Mouse (Mus musculus) testis, adult 2 months (tissue): ENCODE measurements at regions not wholly inside any gene's neighbourhood (a gene's known extent, or its start where the extent isn't known, plus 50 kb on each side); places are given as distances from the start of the nearest gene placed in this dataset.

Experiments
- H3K27ac ChIP-seq: fragments of 200-500 bp; 2 replicates; pipeline ENCODE4 v1.5.1; 2012; ENCODE audit warnings: low read depth, low read length; ENCODE audit not compliant: control insufficient read depth, insufficient read depth
- H3K27me3 ChIP-seq: fragments of 200-500 bp; 2 replicates; pipeline ENCODE4 v1.6.1; 2012; ENCODE audit warnings: mild to moderate bottlenecking, low read length, moderate library complexity; ENCODE audit not compliant: control insufficient read depth, insufficient read depth
- H3K36me3 ChIP-seq: fragments of 200-500 bp; 2 replicates; pipeline ENCODE4 v1.6.1; 2012; ENCODE audit warnings: mild to moderate bottlenecking, low read length; ENCODE audit not compliant: control insufficient read depth, insufficient read depth
- H3K4me1 ChIP-seq: fragments of 200-500 bp; 2 replicates; pipeline ENCODE4 v1.6.1; 2012; ENCODE audit warnings: low read length; ENCODE audit not compliant: control insufficient read depth, insufficient read depth
- H3K4me3 ChIP-seq: fragments of 200-500 bp; 2 replicates; pipeline ENCODE4 v1.5.1; 2012; ENCODE audit warnings: low read depth, mild to moderate bottlenecking, low read length, moderate library complexity, mixed read lengths; ENCODE audit not compliant: control insufficient read depth
- CTCF ChIP-seq: fragments of 200-500 bp; IDR thresholded peaks from 2 replicates; pipeline ENCODE4 v1.5.1; 2012; ENCODE audit warnings: low read depth, mild to moderate bottlenecking, inconsistent platforms, low read length, moderate library complexity; ENCODE audit not compliant: control insufficient read depth, insufficient read depth, insufficient replicate concordance
- POLR2A ChIP-seq: fragments of 200-500 bp; IDR thresholded peaks from 2 replicates; pipeline ENCODE4 v1.6.1; 2012; ENCODE audit warnings: low read depth, mild to moderate bottlenecking, inconsistent platforms, low read length, moderate library complexity; ENCODE audit not compliant: control insufficient read depth

DNA sequence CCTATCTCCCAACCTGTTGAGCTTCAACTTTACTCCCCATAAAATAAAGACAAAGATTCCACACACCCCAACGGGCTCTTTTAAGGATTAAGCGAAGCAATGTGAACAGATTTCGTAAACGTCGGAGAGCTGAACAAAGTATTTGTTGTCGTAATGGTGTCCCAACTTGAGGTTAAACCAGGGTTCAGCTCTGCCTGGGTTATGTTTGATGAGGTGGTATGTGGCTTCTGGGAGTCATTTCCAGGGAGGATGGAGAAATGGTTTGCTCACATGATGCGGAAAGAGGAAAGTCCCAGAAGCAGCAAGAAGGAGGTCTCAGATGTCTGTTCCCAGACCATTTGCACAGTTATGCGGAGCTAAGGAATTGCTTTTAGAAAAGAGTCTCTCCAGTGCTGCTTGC lies 126.1 kb upstream of the Slc44a1 start:
- TF ChIP-seq POLR2A (no peak), CTCF (no peak)
- no peak overlapping the region for H3K4me3 ChIP-seq
- H3K4me1 ChIP-seq: no peaks in the 10 kb centered on the region
- no peak overlapping the region for H3K27ac ChIP-seq
- no peaks in the 10 kb centered on the region for H3K36me3 ChIP-seq
- no peaks in the 10 kb centered on the region for H3K27me3 ChIP-seq

DNA sequence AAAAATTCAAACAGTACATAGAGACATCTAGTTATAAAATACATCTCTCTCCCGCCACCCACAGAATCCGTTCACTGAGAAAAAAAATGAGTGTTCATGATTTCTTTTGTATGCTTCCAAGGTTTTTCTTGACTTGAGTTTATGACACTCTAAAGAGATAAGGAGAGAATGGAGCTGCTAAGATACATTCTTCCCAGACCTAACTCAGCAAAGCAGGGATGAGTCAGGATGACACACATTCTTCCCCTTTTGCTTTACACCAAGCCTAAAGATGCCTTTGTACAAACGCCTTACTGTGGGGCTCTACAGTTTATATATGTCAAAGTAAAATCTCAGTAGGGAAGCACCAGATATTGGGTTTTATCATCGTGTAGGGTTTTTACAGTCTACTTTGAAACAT lies 133.1 kb upstream of the Slc44a1 start:
- no peak overlapping the region for H3K4me3 ChIP-seq
- no peak overlapping the region for H3K27ac ChIP-seq
- H3K36me3 ChIP-seq: no peaks in the 10 kb centered on the region
- no peaks in the 10 kb centered on the region for H3K4me1 ChIP-seq
- no peak for TF ChIP-seq POLR2A
- no peaks in the 10 kb centered on the region for H3K27me3 ChIP-seq

DNA sequence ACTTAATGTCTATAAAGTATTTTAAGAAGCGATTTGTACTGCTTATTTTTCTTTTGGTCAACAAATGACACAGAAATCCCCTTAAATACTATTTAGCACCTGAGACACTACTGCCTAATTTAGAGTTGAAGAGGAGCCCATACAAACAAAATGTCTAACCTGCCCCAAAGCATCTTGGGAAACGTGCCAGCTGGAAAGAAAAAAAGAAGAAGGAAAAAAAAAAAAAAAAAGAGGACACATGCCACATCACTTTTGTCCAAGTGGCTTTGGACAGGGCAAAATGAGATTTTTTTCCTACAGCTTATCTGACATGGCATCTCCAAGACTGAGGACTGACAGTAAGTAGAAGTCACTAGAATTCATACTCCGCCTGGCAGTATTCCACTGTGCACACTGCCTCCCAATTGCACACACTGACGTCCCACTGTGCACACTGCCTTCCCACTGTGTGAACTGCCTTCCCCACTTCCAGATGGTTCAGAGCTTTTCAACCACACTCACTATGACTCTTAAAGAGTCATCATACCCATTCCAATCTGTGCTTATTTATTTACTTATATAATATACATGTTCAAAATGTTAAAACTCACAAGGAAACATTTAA lies 135.3 kb upstream of the Slc44a1 start:
- no peak overlapping the region for H3K27ac ChIP-seq
- no peak overlapping the region for H3K4me3 ChIP-seq

DNA sequence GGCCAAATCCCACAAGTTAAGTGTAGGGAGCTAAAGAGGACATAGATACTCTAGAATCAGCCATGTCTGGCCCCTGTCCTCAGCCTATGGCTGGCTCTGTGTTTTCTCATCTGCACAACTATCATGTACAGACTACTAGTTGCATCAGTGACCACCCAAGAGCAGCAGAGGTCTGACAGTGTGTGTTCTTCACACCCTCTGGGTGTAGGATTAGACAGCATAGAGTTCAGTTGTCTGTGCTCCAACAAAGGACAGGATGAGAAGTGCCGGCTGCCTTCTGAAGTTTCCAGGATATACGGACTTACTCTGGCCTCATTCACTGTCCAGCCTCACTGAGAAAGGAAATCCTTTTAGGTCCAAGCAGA lies 135.9 kb upstream of the Slc44a1 start:
- no peak overlapping the region for H3K27ac ChIP-seq

More for the DNA sequence above, 135.3 kb upstream of the Slc44a1 start:
- Histone ChIP-seq H3K36me3 (no peaks in the 10 kb centered on the region), H3K4me1 (no peaks in the 10 kb centered on the region), H3K27me3 (no peaks in the 10 kb centered on the region)
- TF ChIP-seq POLR2A (no peak), CTCF (no peak)

DNA sequence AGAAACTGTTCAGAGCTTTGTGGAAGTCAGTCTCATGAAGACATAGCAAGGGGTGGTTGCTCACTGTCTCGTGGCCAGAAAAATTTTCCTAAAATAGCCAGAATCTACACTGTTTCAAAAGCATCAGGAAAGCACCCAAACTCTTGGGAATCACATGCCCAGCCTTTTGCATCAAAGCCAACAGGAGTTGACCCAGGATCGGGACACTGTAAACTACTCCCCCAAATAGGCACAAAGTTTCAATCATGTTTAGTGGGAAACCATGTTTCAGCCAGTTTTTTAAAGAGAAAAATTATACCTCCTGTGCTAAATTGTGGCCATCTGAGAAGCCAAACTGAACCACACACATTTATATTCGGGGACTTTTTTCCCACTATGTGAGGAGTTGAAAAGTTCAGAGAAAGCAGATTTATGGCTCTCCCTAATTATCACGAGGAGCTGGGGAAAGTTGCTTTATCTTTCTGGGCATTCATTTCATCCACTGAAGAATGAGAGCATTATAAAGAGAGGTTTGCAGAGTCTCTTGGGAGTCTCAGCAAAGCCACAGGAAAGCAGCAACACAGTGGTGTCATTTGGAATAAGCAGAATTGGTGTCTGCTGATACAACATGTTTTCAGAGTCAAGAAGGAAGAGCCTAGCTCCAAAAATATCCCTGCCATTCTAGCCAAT lies 136.5 kb upstream of the Slc44a1 start:
- Histone ChIP-seq H3K27ac (no peak overlapping the region), H3K4me1 (no peaks in the 10 kb centered on the region), H3K27me3 (no peaks in the 10 kb centered on the region), H3K4me3 (no peak overlapping the region), H3K36me3 (no peaks in the 10 kb centered on the region)
- TF ChIP-seq CTCF (no peak), POLR2A (no peak)

More for the DNA sequence above, 135.9 kb upstream of the Slc44a1 start:
- no peak overlapping the region for H3K4me3 ChIP-seq
- TF ChIP-seq POLR2A: no peak
- no peak for TF ChIP-seq CTCF
- no peaks in the 10 kb centered on the region for H3K36me3 ChIP-seq
- no peaks in the 10 kb centered on the region for H3K4me1 ChIP-seq
- H3K27me3 ChIP-seq: no peaks in the 10 kb centered on the region

DNA sequence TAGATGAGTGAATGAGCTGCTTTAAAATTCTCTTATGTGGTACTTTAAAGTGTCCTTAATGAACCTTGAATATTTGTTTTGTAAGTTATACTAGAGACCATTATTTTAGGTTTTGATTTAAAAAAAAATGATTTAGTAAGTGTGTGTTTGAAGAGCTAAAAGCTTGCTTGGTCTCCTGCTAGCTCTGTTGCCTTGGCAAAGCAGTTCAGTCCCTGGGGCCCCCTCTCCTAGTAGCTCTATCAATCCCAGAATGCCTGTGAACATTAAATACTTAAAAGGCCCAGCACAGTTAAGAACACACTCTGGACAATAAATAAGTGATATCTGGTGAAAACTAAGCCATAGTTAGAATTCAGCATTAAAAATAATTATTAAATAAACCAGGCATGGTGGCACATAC lies 138.3 kb upstream of the Abca1 start:
- Histone ChIP-seq H3K4me1 (no peaks in the 10 kb centered on the region; the same call in 1 of the 2 replicates), H3K27ac (no peak overlapping the region), H3K36me3 (no peaks in the 10 kb centered on the region), H3K27me3 (no peaks in the 10 kb centered on the region), H3K4me3 (no peak overlapping the region)
- TF ChIP-seq CTCF (no peak), POLR2A (no peak)

DNA sequence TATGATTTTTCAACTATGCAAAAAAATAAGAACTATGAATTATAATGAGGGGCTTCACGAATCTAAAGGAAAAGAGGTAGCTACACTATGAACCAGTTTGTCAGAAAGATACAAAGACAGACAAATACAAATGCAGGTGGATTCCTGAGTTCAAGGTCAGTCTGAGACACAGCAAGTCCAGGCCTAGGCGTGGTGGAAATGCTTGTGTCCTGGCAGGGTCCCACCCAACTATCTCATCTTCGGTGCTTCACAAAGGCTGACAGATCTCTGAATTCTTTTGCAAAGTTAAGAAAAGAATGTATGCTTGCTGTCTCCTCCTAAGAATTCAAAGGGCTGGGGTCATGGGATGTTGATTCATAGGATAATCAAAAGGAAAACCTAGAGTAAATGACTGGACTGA lies 132.9 kb upstream of the Abca1 start:
- Histone ChIP-seq H3K36me3 (no peaks in the 10 kb centered on the region), H3K4me3 (no peak overlapping the region), H3K27me3 (no peaks in the 10 kb centered on the region), H3K4me1 (no peaks in the 10 kb centered on the region; the same call in 1 of the 2 replicates), H3K27ac (no peak overlapping the region)
- TF ChIP-seq CTCF (no peak), POLR2A (no peak)
